Mouse (Mus musculus): Measurements from ENCODE around the gene Tmem97.
"Not testable (repeated sequence)": the region's sequence is repeated elsewhere in the genome, so short reads cannot be mapped to it uniquely, and the experiment has no call there.

GRCm38 (mm10) chr11:78531515-78531914 is 19.1 kb downstream of the Tmem97 start:
- TF ChIP-seq CTCF (IDR thresholded peaks at IDR 0.05; ENCODE audit: low read depth, low read length); GATA2 (IDR thresholded peaks at IDR 0.05; ENCODE audit: borderline replicate concordance, low read depth, low read length): not testable (repeated sequence)

Measured in G1E (cell line).